Mouse (Mus musculus): ENCODE data around the gene Crb2. TPM values are rescaled to one million over a fixed set of nuclear protein-coding genes. Genes with fewer than 3 reads are reported as not detected.

Gene Crb2
- polyA plus RNA-seq, 2 experiments = 0.41 to 0.60 TPM

DNA sequence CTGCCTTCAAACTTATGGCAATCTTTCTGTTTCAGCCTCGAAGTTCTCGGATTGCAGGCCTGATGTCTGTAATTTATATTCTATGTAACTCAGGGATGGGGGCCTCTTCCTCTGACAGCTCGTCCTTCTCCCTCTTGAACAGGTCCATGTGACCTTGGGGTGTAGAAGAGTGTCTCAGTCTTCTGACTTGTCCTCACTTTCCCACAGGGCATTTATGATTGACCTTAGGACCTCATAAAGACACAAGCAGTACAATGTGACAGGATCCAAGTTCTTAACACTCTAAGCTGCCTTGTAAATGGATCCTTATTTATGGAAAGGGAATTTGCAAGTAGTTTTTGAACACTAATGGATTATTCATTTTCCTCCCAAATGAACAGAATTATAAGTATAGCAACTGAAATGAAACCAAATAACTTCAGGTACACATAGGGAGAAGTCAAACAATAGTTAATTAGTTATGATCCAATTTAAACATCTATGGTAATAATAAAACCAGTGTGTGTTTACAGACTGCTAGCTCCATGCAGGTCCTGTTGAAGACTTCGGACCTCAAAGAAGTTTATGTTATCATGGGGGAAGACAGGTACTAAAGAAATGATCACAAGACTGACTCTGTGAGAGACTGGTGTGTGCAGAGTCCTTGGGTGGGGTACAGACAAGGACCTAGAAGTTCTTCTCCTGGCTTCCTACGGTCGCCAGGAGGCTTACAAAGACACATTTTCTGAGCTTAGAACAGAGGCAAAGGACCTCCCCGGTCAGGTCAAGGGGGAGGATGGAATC, 62.3 kb downstream of the Crb2 start:
- no peak for ATAC-seq (ENCODE audit: low FRiP score, low read depth)

DNA sequence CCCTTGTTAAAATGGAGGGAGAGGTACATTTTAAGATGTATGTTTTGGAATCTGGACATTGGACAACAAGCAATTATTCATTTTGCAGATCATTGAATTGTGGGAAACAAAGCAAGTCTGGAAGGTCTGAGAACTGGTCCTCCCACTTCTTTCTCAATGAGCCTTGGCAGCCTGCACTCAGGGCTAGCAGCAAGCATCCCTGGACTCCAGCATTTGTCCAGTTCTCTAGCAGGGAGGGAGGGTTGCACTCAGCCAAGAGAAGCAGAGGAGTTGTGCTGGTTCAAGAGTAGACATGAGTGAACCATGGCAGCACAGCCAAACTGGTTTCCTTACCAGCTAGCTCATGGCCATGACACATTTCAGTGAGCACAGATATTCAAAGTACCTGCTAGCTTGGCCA, 63.9 kb downstream of the Crb2 start:
- TF ChIP-seq POLR2A (IDR thresholded peaks at IDR 0.05; ENCODE audit: borderline replicate concordance, extremely low read depth, insufficient read depth, insufficient read length) = no peak
- peaks cover 9% of the 10 kb centered on the region for H3K4me1 ChIP-seq (ENCODE audit: control insufficient read depth, insufficient read depth, low read length)
- no peak overlapping the region for H3K27ac ChIP-seq (replicated peaks; ENCODE audit: low read depth, low read length)
- no peak overlapping the region for H3K4me3 ChIP-seq (replicated peaks; ENCODE audit: low read length)
- H3K9me3 ChIP-seq (ENCODE audit: control insufficient read depth, low read length) = no peaks in the 10 kb centered on the region
- ATAC-seq (ENCODE audit: low FRiP score, low read depth) (no peak), DNase-seq (ENCODE audit: low spot score) (no peak)
- H3K4me2 ChIP-seq (replicated peaks; ENCODE audit: low read depth, low read length, severe bottlenecking) = no peak overlapping the region
- H3K36me3 ChIP-seq (ENCODE audit: control insufficient read depth, insufficient read depth, low read length) = peaks cover 7% of the 10 kb centered on the region
- no peaks in the 10 kb centered on the region for H3K27me3 ChIP-seq (ENCODE audit: control insufficient read depth, insufficient read depth, low read length)
- no peak overlapping the region for H3K9ac ChIP-seq (ENCODE audit: low read depth, low read length, severe bottlenecking)

More for the DNA sequence above, 62.3 kb downstream of the Crb2 start:
- no peak overlapping the region for H3K4me3 ChIP-seq (replicated peaks; ENCODE audit: low read length)
- no peak overlapping the region for H3K27ac ChIP-seq (replicated peaks; ENCODE audit: low read depth, low read length)
- H3K27me3 ChIP-seq (ENCODE audit: control insufficient read depth, insufficient read depth, low read length) = no peaks in the 10 kb centered on the region
- peaks cover 9% of the 10 kb centered on the region for H3K4me1 ChIP-seq (ENCODE audit: control insufficient read depth, insufficient read depth, low read length)
- no peak overlapping the region for H3K4me2 ChIP-seq (replicated peaks; ENCODE audit: low read depth, low read length, severe bottlenecking)
- no peak for TF ChIP-seq POLR2A (IDR thresholded peaks at IDR 0.05; ENCODE audit: borderline replicate concordance, extremely low read depth, insufficient read depth, insufficient read length)
- no peak for DNase-seq (ENCODE audit: low spot score)
- H3K9ac ChIP-seq (ENCODE audit: low read depth, low read length, severe bottlenecking) = no peak overlapping the region
- WGBS = 78% methylated on average over 7 of the region's 7 CpGs
- no peaks in the 10 kb centered on the region for H3K9me3 ChIP-seq (ENCODE audit: control insufficient read depth, low read length)
- no peaks in the 10 kb centered on the region; the same call in 1 of the 2 replicates for H3K36me3 ChIP-seq (ENCODE audit: control insufficient read depth, insufficient read depth, low read length)

DNA sequence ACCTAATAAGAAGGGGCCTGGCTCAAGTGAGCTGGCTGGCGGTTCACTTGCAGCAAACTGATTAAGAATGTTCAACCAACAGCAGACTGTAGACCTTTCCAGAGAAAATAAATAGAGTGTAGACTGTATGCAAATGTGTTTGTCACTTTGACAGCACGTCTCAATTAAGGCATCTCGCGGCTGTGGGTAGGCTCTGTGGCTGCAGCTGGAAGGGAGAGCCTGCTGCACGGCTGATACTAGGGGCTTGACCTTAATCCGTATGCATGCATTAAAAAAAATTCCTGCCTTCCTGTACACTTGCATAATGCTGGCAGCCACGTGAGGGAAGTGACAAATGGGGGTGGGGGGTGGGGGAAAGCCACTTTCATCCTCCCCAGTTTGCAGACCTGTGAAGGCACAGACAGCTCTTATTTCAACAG, 66.1 kb downstream of the Crb2 start:
- ATAC-seq (ENCODE audit: low FRiP score, low read depth) (peak; percentile 30; the same call in 1 of the 2 replicates), DNase-seq (ENCODE audit: low spot score) (no peak)
- Histone ChIP-seq H3K4me2 (replicated peaks; ENCODE audit: low read depth, low read length, severe bottlenecking) (no peak overlapping the region), H3K9ac (ENCODE audit: low read depth, low read length, severe bottlenecking) (no peak overlapping the region), H3K27me3 (ENCODE audit: control insufficient read depth, insufficient read depth, low read length) (no peaks in the 10 kb centered on the region), H3K4me1 (ENCODE audit: control insufficient read depth, insufficient read depth, low read length) (peaks cover 9% of the 10 kb centered on the region), H3K4me3 (replicated peaks; ENCODE audit: low read length) (no peak overlapping the region), H3K36me3 (ENCODE audit: control insufficient read depth, insufficient read depth, low read length) (peaks cover 7% of the 10 kb centered on the region), H3K27ac (replicated peaks; ENCODE audit: low read depth, low read length) (0 out of 2 replicates have a peak overlapping the region, but pooled peaks have one; percentile 3), H3K9me3 (ENCODE audit: control insufficient read depth, low read length) (no peaks in the 10 kb centered on the region)
- 7% methylated on average over 7 of the region's 7 CpGs for WGBS
- no peak for TF ChIP-seq POLR2A (IDR thresholded peaks at IDR 0.05; ENCODE audit: borderline replicate concordance, extremely low read depth, insufficient read depth, insufficient read length)

DNA sequence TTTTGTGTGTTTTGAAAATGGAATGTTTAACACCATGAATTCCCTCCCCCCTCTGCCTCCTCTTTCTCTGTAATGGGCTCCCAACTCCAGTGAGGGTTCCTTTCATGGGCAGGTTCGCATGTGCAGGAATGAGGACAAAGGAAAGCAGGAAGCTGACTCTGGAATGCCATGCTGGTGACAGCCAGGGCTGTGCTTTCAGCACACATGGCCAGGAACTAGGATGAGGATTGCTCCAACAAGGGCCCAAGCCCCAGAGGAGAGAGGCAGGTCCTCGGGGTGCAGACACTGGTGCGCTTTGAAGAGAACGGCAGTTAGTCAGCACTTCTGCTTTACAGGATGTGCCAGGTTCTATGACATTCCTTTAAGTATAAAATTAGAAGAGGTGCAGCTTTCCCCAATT, 66.7 kb downstream of the Crb2 start:
- WGBS = 26% methylated on average over 4 of the region's 4 CpGs
- ATAC-seq (ENCODE audit: low FRiP score, low read depth) = no peak; the same call in 1 of the 2 replicates
- no peak for DNase-seq (ENCODE audit: low spot score)
- Histone ChIP-seq H3K27me3 (ENCODE audit: control insufficient read depth, insufficient read depth, low read length) (no peaks in the 10 kb centered on the region), H3K4me1 (ENCODE audit: control insufficient read depth, insufficient read depth, low read length) (peaks cover 9% of the 10 kb centered on the region), H3K9ac (ENCODE audit: low read depth, low read length, severe bottlenecking) (no peak overlapping the region), H3K27ac (replicated peaks; ENCODE audit: low read depth, low read length) (no peak overlapping the region), H3K4me3 (replicated peaks; ENCODE audit: low read length) (no peak overlapping the region), H3K9me3 (ENCODE audit: control insufficient read depth, low read length) (no peaks in the 10 kb centered on the region), H3K36me3 (ENCODE audit: control insufficient read depth, insufficient read depth, low read length) (peaks cover 7% of the 10 kb centered on the region), H3K4me2 (replicated peaks; ENCODE audit: low read depth, low read length, severe bottlenecking) (no peak overlapping the region)
- no peak for TF ChIP-seq POLR2A (IDR thresholded peaks at IDR 0.05; ENCODE audit: borderline replicate concordance, extremely low read depth, insufficient read depth, insufficient read length)

Other genes with a start within 250 kb of the Crb2 start
- 16.7 and 23.5 TPM in 2 replicates for gene Strbp, start 72.4 kb upstream of the Crb2 start, polyA plus RNA-seq (2012; rRNA removed)
- gene Strbp, start 72.4 kb upstream of the Crb2 start, polyA plus RNA-seq (2014; fragmentation: Nextera tagmentation; extraction: Ambion mirVana) = 33.2 and 35.0 TPM in 2 replicates